Comparison of ENCODE assay signal across 9 mouse cellular contexts in the genomic region with DNA sequence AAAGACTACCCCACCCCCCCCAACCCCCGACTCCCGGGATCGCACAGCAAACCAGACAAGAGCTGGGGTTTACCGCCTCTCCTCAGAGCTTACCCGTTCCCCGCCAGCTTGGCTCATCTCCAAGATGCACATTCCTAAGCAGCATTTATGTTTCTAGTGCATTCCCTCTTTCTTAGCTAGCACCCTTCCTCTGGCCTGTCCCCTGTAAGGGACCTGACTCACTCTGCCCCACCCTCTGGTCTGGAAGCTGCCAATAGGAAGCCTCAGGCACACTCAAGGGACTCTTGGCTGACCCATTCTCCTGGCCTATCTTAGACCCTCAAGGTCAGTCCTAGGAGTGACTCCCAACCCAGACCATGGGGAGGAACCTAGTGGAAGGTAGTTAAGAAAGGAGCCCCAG. TPM values are rescaled to one million over a fixed set of nuclear protein-coding genes. Genes with fewer than 3 reads are reported as not detected.
A peak's percentile ranks its signal among the peaks of the same experiment; 100 is the strongest.
DNase-seq lines count a peak whose midpoint lies in the region; ATAC-seq and TF ChIP-seq lines count a peak whose summit lies in the region.
"Had no signal": no experiment of that assay in that cellular context is flagged by ENCODE, and none has a peak within 500 bp of the region (broad histone marks: within the 10 kb centered on the region; RNA-seq: fewer than 3 reads in every experiment).

No protein-coding gene starts in this region.

- H3K4me2 ChIP-seq in hindbrain, embryonic 14.5 days (replicated peaks): peak overlapping the region; percentile 91; the same call in 1 of the 2 replicates
- peak overlapping the region; percentile 97; the same call in 1 of the 2 replicates for H3K4me2 ChIP-seq in forebrain, postnatal 0 days (ENCODE audit: low read depth)

- TF ChIP-seq CTCF in Patski (IDR thresholded peaks at IDR 0.05): no peak
- TF ChIP-seq CTCF in forebrain, postnatal 0 days (IDR thresholded peaks at IDR 0.05; ENCODE audit: low read depth): no peak

- in situ Hi-C loops in Patski (cut with MboI; ENCODE audit: low pct_unique_long_range_greater_than_20kb): no loop called here

- H3K4me3 ChIP-seq in hindbrain, embryonic 14.5 days (replicated peaks; ENCODE audit: low read length): no peak overlapping the region
- no peak overlapping the region; the same call in 1 of the 2 replicates for H3K4me3 ChIP-seq in hindbrain, embryonic 10.5 days
- H3K4me3 ChIP-seq in forebrain, postnatal 0 days (ENCODE audit: low read depth, low read length): no peak overlapping the region; the same call in 1 of the 2 replicates

- no peak overlapping the region for H3K9ac ChIP-seq in hindbrain, embryonic 14.5 days
- no peak overlapping the region for H3K9ac ChIP-seq in forebrain, postnatal 0 days

- no peak for DNase-seq in hindbrain, embryonic 14.5 days (ENCODE audit: low spot score)
- DNase-seq in hindbrain, embryonic 10.5 days (ENCODE audit: low spot score): no peak
- peak; percentile 68 for DNase-seq in Patski (ENCODE audit: low read depth, low spot score)
- DNase-seq in forebrain, postnatal 0 days: peak; percentile 49
- peak; percentile 81 for DNase-seq in lung, postnatal 10 days
- DNase-seq in cerebellum, adult 8-10 months: no peak
- DNase-seq in gastrocnemius, postnatal 14 days: no peak

- peaks cover 22% of the 10 kb centered on the region for H3K4me1 ChIP-seq in hindbrain, embryonic 14.5 days (replicated peaks; ENCODE audit: control insufficient read depth, insufficient read depth, low read length)
- H3K4me1 ChIP-seq in hindbrain, embryonic 10.5 days (replicated peaks): peaks cover 37% of the 10 kb centered on the region
- H3K4me1 ChIP-seq in forebrain, postnatal 0 days (ENCODE audit: insufficient read depth): peaks cover 17% of the 10 kb centered on the region

- no peaks in the 10 kb centered on the region for H3K27me3 ChIP-seq in hindbrain, embryonic 14.5 days (ENCODE audit: control insufficient read depth, insufficient read depth, low read length)
- H3K27me3 ChIP-seq in hindbrain, embryonic 10.5 days (ENCODE audit: insufficient read depth, poor library complexity, severe bottlenecking): peaks cover 70% of the 10 kb centered on the region
- H3K27me3 ChIP-seq in Patski: no peaks in the 10 kb centered on the region
- H3K27me3 ChIP-seq in forebrain, postnatal 0 days (ENCODE audit: insufficient read depth, low read length): no peaks in the 10 kb centered on the region

- intact Hi-C loops in gastrocnemius, postnatal 14 days (cut with DNase I; ENCODE audit: low total_unique reads): no loop called here

- H3K9me3 ChIP-seq in hindbrain, embryonic 14.5 days (ENCODE audit: control insufficient read depth, low read length): no peaks in the 10 kb centered on the region
- no peaks in the 10 kb centered on the region for H3K9me3 ChIP-seq in hindbrain, embryonic 10.5 days
- H3K9me3 ChIP-seq in forebrain, postnatal 0 days (ENCODE audit: low read length): no peaks in the 10 kb centered on the region

- H3K27ac ChIP-seq in hindbrain, embryonic 14.5 days: no peak overlapping the region
- H3K27ac ChIP-seq in hindbrain, embryonic 10.5 days: no peak overlapping the region
- no peak overlapping the region for H3K27ac ChIP-seq in forebrain, postnatal 0 days (ENCODE audit: low read depth, low read length)

- CTCF ChIA-PET in Patski (lab: Charles Lee): interaction anchor here (0.8 to 2.0 kb wide), 3 partner anchors 9 to 71 kb away, joined by 3 to 9 read pairs (median 4); a partner anchor contains a TSS

- POLR2A ChIA-PET in Patski (lab: Charles Lee): interaction anchor here (1.3 to 4.2 kb wide), 2 partner anchors 9 to 166 kb away, joined by 3 to 29 read pairs; a partner anchor contains a TSS

- H3K36me3 ChIP-seq in hindbrain, embryonic 14.5 days (replicated peaks; ENCODE audit: control insufficient read depth, insufficient read depth): peaks cover 10% of the 10 kb centered on the region; the same call in 1 of the 2 replicates
- H3K36me3 ChIP-seq in hindbrain, embryonic 10.5 days: peaks cover 25% of the 10 kb centered on the region
- H3K36me3 ChIP-seq in forebrain, postnatal 0 days (ENCODE audit: insufficient read depth): peaks cover 15% of the 10 kb centered on the region

- ATAC-seq in hindbrain, embryonic 14.5 days (ENCODE audit: low FRiP score): no peak
- peak; percentile 74 for ATAC-seq in Patski
- ATAC-seq in forebrain, postnatal 0 days: no peak
- no peak for ATAC-seq in megakaryocyte-erythroid progenitor cell, adult 5-6 weeks (replicated peaks; ENCODE audit: low FRiP score, low TSS enrichment, poor library complexity, severe bottlenecking)

- 22% methylated on average over 5 of the region's 6 CpGs for WGBS in hindbrain, embryonic 14.5 days
- 39% methylated on average over 6 of the region's 6 CpGs for WGBS in hindbrain, embryonic 10.5 days
- WGBS in forebrain, postnatal 0 days: 17% methylated on average over 6 of the region's 6 CpGs

RNA-seq across cellular contexts. Expression of a gene that starts 2.6 kb away (rescaled TPM):
- polyA plus RNA-seq in hindbrain, embryonic 14.5 days (2014; fragmentation: Nextera tagmentation; extraction: Ambion mirVana): 148 TPM in 2 replicates
- 9.3 and 13.1 TPM in 2 replicates for polyA plus RNA-seq in hindbrain, embryonic 10.5 days (2016; fragmentation: Nextera tagmentation; extraction: Ambion mirVana)
- polyA plus RNA-seq in Patski (2021): 362 TPM
- 69.9 and 93.0 TPM in 2 replicates for total RNA-seq in forebrain, postnatal 0 days (2014; rRNA removed)
- 97.1 and 121 TPM in 2 replicates for polyA plus RNA-seq in forebrain, postnatal 0 days (2015; fragmentation: Nextera tagmentation; extraction: Ambion mirVana)
- 177 and 314 TPM in 2 replicates for total RNA-seq in megakaryocyte-erythroid progenitor cell, adult 5-6 weeks (2014; fragmentation: Nextera tagmentation)
- total RNA-seq in megakaryocyte-erythroid progenitor cell, adult 5-6 weeks (2017): 74.0 and 119 TPM in 2 replicates
- total RNA-seq in gastrocnemius, postnatal 14 days (2021): 1,000 to 10,000 TPM in 1 of 2 experiments, 100 to 1,000 TPM in 1; 861 to 1,001 TPM

RNA-seq across cellular contexts. Expression of a gene that starts 6.0 kb away (rescaled TPM):
- 16.8 and 18.0 TPM in 2 replicates for polyA plus RNA-seq in hindbrain, embryonic 14.5 days (2014; fragmentation: Nextera tagmentation; extraction: Ambion mirVana)
- polyA plus RNA-seq in hindbrain, embryonic 10.5 days (2016; fragmentation: Nextera tagmentation; extraction: Ambion mirVana): 31.0 and 41.3 TPM in 2 replicates
- 67.8 TPM for polyA plus RNA-seq in Patski (2021)
- 11.7 and 13.5 TPM in 2 replicates for total RNA-seq in forebrain, postnatal 0 days (2014; rRNA removed)
- polyA plus RNA-seq in forebrain, postnatal 0 days (2015; fragmentation: Nextera tagmentation; extraction: Ambion mirVana): 14.3 and 16.5 TPM in 2 replicates
- 0.96 and 1.9 TPM in 2 replicates for total RNA-seq in megakaryocyte-erythroid progenitor cell, adult 5-6 weeks (2014; fragmentation: Nextera tagmentation)
- total RNA-seq in megakaryocyte-erythroid progenitor cell, adult 5-6 weeks (2017): not detected in 2 replicates
- total RNA-seq in gastrocnemius, postnatal 14 days (2021): 1 to 10 TPM; 3.5 to 4.8 TPM

RNA-seq across cellular contexts. Expression of a gene that starts 8.9 kb away (rescaled TPM):
- 230 and 231 TPM in 2 replicates for polyA plus RNA-seq in hindbrain, embryonic 14.5 days (2014; fragmentation: Nextera tagmentation; extraction: Ambion mirVana)
- polyA plus RNA-seq in hindbrain, embryonic 10.5 days (2016; fragmentation: Nextera tagmentation; extraction: Ambion mirVana): 284 and 332 TPM in 2 replicates
- polyA plus RNA-seq in Patski (2021): 107 TPM
- 155 and 173 TPM in 2 replicates for total RNA-seq in forebrain, postnatal 0 days (2014; rRNA removed)
- polyA plus RNA-seq in forebrain, postnatal 0 days (2015; fragmentation: Nextera tagmentation; extraction: Ambion mirVana): 239 and 246 TPM in 2 replicates
- total RNA-seq in megakaryocyte-erythroid progenitor cell, adult 5-6 weeks (2014; fragmentation: Nextera tagmentation): 98.4 and 103 TPM in 2 replicates
- 54.5 and 69.3 TPM in 2 replicates for total RNA-seq in megakaryocyte-erythroid progenitor cell, adult 5-6 weeks (2017)
- total RNA-seq in gastrocnemius, postnatal 14 days (2021): 10 to 100 TPM; 17.7 to 28.0 TPM

RNA-seq across cellular contexts. Expression of a gene that starts 10.2 kb away (rescaled TPM):
- polyA plus RNA-seq in hindbrain, embryonic 14.5 days (2014; fragmentation: Nextera tagmentation; extraction: Ambion mirVana): 2.4 and 3.1 TPM in 2 replicates
- 0.85 and 1.6 TPM in 2 replicates for polyA plus RNA-seq in hindbrain, embryonic 10.5 days (2016; fragmentation: Nextera tagmentation; extraction: Ambion mirVana)
- 0.05 TPM for polyA plus RNA-seq in Patski (2021)
- total RNA-seq in forebrain, postnatal 0 days (2014; rRNA removed): 0.95 and 2.8 TPM in 2 replicates
- polyA plus RNA-seq in forebrain, postnatal 0 days (2015; fragmentation: Nextera tagmentation; extraction: Ambion mirVana): 0.97 and 1.0 TPM in 2 replicates
- total RNA-seq in megakaryocyte-erythroid progenitor cell, adult 5-6 weeks (2014; fragmentation: Nextera tagmentation): 1.8 and 3.6 TPM in 2 replicates
- not detected in 2 replicates for total RNA-seq in megakaryocyte-erythroid progenitor cell, adult 5-6 weeks (2017)
- not detected for total RNA-seq in gastrocnemius, postnatal 14 days (2021)
- total RNA-seq: heart, adult 18-20 months had no signal

RNA-seq across cellular contexts. Expression of a gene that starts 12.6 kb away (rescaled TPM):
- 0.48 and 1.6 TPM in 2 replicates for polyA plus RNA-seq in hindbrain, embryonic 14.5 days (2014; fragmentation: Nextera tagmentation; extraction: Ambion mirVana)
- polyA plus RNA-seq in hindbrain, embryonic 10.5 days (2016; fragmentation: Nextera tagmentation; extraction: Ambion mirVana): 0.37 and 0.61 TPM in 2 replicates
- polyA plus RNA-seq in Patski (2021): not detected
- total RNA-seq in forebrain, postnatal 0 days (2014; rRNA removed): not detected in 2 replicates
- polyA plus RNA-seq in forebrain, postnatal 0 days (2015; fragmentation: Nextera tagmentation; extraction: Ambion mirVana): 0.45 and 1.4 TPM in 2 replicates
- total RNA-seq in megakaryocyte-erythroid progenitor cell, adult 5-6 weeks (2014; fragmentation: Nextera tagmentation): 6.1 and 35.6 TPM in 2 replicates
- not detected in 2 replicates for total RNA-seq in megakaryocyte-erythroid progenitor cell, adult 5-6 weeks (2017)
- not detected for total RNA-seq in gastrocnemius, postnatal 14 days (2021)

Comparison
In these comparisons a context has a peak if more than half of its experiments do, and no peak if none do; other contexts are left out.
1. DNase-seq: peak in Patski (single experiment), forebrain, postnatal 0 days (single experiment) and lung, postnatal 10 days (single experiment); none in hindbrain, embryonic 14.5 days (single experiment), hindbrain, embryonic 10.5 days (single experiment), cerebellum, adult 8-10 months (single experiment) and gastrocnemius, postnatal 14 days (single experiment).